Mouse (Mus musculus): ENCODE measurements around the gene Capn13.
"Not testable (repeated sequence)": the region's sequence is repeated elsewhere in the genome, so short reads cannot be mapped to it uniquely, and the experiment has no call there.

Gene Capn13

DNA sequence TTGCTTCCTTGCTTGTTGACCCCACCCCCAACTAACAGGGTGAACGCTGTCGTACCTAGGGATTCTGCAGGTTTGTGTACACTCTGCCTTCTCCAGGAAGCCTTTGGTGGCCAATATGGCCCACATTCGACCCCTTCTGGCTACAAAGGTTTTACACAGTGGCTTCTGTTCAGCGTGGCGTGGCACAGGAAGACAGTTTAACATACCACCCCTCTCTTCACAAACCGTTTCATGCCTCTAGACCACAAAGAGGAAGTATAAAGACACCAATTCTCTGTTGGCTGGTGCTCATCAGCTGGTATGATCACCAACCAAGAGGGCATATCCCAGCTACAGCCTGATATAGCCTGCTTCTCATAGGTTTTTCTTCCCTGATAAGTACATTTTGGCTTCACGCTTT is 126.9 kb downstream of the Capn13 start:
- DNase-seq (ENCODE audit: low spot score): no peak

DNA sequence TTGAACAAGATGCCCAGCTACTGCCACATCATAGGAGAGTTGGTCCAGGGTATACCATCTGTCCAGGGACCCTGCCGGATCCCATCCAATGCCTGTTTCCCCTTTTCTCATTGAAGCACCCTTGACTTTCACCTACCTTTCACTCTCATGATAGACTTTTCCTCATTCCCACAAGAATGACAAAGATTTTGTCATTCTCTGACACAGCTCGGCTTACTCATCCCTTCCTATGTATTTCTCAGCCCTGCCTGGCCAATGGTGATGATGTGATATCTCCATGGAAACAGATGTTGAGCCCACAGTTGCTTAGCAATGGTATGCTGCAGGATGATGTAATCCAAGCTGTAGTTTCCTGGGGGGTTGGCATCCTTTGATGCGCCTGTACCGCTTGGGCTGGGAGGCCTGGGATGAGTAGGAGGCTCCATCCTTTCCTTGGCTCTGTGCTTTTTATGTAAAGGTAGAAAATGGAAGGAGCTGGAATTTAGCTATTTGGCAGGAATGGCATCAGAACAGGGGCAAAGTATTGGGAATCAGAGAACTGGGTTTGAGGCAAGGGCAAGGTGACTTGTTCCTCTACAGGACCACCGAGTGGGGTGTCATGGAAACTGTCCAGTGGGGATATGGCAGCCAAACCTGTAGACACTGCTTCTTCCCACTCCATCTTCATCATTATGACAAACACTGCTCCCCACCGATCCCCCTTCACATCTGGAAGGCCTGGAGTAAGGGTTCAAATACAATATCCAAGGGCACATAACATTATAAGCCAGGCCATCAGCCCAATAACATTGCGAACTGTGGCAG is 128.7 kb downstream of the Capn13 start:
- DNase-seq (ENCODE audit: low spot score): no peak

DNA sequence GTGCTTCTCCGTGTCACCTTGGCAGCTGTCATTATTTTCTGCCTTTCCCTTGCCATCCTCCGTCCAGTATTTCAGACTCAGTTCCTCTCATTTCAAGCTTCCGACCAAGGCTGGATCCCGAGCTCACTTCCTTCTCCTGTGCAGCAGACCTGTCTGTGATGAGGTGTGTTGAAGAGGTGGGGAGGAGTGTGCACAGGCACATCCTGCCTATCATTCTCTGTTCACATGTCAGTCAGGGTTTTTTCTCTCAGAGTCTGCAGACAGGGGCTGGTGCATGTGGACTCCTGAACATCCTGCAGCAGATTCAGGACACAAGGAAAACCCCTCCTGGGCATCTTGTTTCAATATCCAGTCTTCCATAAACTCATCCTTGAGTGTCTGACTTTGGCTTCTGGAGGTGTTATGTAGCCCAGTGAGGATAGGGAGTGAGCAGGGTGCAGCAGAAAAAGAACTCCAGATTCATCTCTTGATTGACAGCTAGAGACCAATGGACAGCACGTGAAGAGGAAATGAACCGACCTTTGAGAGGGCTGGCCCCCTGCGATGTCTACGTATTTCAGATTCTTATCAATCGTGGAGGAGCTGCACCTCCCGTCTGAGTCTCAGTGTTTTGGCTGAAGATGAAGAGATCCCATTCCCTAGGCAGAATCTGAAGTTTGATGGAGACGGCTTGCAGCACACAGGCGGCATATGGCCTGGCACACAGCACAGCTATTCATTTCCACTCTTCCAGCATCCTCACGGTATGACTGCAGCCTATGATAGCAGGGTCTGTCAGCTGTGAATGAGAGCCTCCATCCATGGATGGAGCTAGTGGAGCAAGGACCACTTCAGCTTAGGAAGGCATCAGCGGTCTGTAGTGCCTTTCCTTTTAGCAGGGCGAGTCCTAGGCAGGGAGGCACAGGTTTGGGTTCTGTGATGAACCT is 129.5 kb downstream of the Capn13 start:
- DNase-seq (ENCODE audit: low spot score): no peak

DNA sequence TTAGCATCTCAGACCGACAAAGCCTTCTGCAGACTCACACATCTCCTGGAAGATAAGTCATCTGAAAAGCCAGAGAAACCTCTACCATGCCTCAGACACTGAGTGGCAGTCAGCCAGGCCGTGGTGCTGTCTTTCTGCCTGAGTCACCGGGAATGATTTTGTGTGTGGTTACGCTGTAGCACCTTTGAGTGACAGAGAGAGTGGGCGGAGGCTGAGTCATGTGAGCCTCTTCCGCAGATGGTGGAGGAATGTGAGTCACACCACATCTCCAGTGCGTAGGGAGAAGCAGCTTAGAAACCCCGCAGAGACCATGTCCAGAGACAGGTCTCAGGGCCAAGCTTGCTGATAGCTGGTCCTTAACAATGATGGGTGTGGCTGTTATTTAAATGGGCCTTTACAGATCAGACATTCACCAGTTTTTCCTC is 137.6 kb downstream of the Capn13 start:
- no peak for DNase-seq (ENCODE audit: low spot score)

DNA sequence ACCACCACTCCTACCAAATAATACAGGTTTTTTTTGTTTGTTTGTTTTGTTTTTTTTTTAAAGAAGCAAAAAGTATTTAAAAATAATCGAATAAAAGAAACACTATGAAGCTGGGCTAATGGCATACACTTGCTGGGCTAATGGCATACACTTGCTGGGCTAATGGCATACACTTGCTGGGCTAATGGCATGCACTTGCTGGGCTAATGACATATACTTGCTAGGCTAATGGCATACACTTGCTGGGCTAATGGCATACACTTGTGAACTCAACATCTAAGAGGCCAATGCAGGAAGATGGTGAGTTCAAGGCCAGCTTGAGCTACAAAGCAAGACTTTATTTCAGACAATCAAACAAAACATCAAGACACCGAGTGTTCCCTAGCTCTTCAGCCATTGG is 138.1 kb downstream of the Capn13 start:
- no peak for DNase-seq (ENCODE audit: low spot score)

DNA sequence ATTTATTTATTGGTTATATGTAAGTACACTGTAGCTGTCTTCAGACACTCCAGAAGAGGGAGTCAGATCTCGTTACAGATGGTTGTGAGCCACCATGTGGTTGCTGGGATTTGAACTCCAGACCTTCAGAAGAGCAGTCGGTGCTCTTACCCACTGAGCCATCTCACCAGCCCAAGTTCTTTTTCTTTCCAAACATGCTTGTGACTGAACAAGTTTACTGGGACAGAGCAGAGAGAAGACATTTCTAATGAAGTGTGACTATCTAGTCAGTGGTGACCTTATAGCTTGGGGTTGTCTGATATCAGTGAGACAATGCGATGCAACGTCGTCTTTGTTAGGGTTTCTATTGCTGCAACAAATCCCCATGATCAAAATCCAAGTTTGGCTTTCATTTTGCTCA is 141.4 kb downstream of the Capn13 start:
- not testable (repeated sequence) for DNase-seq (ENCODE audit: low spot score)

DNA sequence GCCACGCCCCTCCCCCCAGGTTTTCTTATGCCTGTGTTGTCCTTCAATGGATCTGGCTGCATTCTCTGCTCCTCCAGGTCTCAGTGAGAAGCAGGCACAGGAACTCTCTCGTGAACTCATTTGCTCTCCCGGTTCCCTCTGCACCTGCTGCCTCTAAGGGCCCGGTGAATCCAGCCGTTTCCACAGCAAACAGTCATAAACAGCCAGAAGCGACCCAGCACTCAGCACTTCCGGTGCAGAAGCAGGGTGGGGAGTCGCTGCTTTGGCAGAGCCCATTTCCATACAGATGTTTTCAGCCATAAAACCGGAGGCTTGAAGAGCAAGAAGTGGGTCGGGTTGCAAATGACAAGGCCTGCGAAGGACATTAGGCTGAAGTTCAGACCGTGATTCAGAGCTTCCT is 142.0 kb downstream of the Capn13 start:
- no peak for DNase-seq (ENCODE audit: low spot score)
